Mouse (Mus musculus) brain, embryonic 14.5 days (tissue): Measurements from ENCODE around the gene Olah.
"Not testable (repeated sequence)": the region's sequence is repeated elsewhere in the genome, so short reads cannot be mapped to it uniquely, and the experiment has no call there.

Source experiments
- CTCF ChIP-seq: fragments of 200-500 bp; IDR thresholded peaks from 2 replicates; pipeline ENCODE4 v1.5.1; 2012; ENCODE audit warnings: inconsistent platforms, mild to moderate bottlenecking, moderate library complexity, borderline replicate concordance; ENCODE audit not compliant: insufficient read depth, insufficient read length; ENCODE audit errors: extremely low read depth
- POLR2A ChIP-seq: fragments of 200-500 bp; IDR thresholded peaks from 2 replicates; pipeline ENCODE4 v1.6.1; 2012; ENCODE audit warnings: mild to moderate bottlenecking, inconsistent platforms, borderline replicate concordance; ENCODE audit not compliant: poor library complexity, insufficient read depth, insufficient read length, severe bottlenecking; ENCODE audit errors: extremely low read depth

DNA sequence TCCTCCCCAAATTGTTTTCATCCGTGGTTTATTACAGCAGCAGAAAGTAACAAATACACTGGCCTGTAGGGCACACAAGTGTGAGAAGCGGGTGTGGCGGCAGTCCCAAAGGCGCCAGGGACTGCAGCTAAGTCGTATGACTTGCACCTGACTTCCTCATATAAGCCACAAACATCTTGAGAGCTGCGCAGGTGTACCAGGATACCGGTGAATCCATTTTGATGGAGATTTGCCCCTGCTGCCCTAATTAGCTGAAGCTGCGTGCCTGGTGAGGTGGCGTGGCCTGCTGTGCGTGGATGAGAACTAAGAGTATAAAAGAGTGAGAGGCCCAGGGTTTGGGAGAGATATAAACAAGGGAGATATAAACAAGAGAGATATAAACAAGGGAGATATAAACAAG, at the start of gene Olah:
- TF ChIP-seq POLR2A, CTCF: not testable (repeated sequence)
